Mouse (Mus musculus): Measurements from ENCODE around the gene Olfr322. TPM values are rescaled to one million over a fixed set of nuclear protein-coding genes. Genes with fewer than 3 reads are reported as not detected.

Olfr322 gene
- not detected in 2 replicates for polyA plus RNA-seq (2012; rRNA removed)

GRCm38 (mm10) chr11:58658596-58658995 is at the start of gene Olfr322:
Gene Olfr322 (plus strand): TSS chr11:58658782.

GRCm38 (mm10) chr11:58615975-58616374 is 42.6 kb upstream of the Olfr322 start, which contains the start of gene 2210407C18Rik:
Gene 2210407C18Rik (minus strand): TSS chr11:58616075.

GRCm38 (mm10) chr11:58630401-58630800 is 28.2 kb upstream of the Olfr322 start, which contains the start of gene Olfr323:
Gene Olfr323 (minus strand): TSS chr11:58630501.

GRCm38 (mm10) chr11:58640272-58640867 is 18.2 kb upstream of the Olfr322 start, which contains the start of gene Trim58:
Gene Trim58 (plus strand): TSS chr11:58640465.

GRCm38 (mm10) chr11:58680799-58681198 is 22.2 kb downstream of the Olfr322 start, which contains the start of gene Olfr320:
Gene Olfr320 (plus strand): TSS chr11:58681099.

GRCm38 (mm10) chr11:58698862-58699261 is 40.3 kb downstream of the Olfr322 start, which contains the start of gene Olfr319:
Gene Olfr319 (plus strand): TSS chr11:58699162.

Other genes starting within 250 kb of the Olfr322 start
- gene 1810065E05Rik, start 237.7 kb upstream of the Olfr322 start, polyA plus RNA-seq (2012; rRNA removed), result 0.42 and 1.6 TPM in 2 replicates
- gene Gm12253, start 226.2 kb upstream of the Olfr322 start, polyA plus RNA-seq (2012; rRNA removed), result not detected in 2 replicates
- gene Lypd9, start 205.9 kb upstream of the Olfr322 start, polyA plus RNA-seq (2012; rRNA removed), result not detected in 2 replicates
- gene Olfr30, start 196.5 kb upstream of the Olfr322 start, polyA plus RNA-seq (2012; rRNA removed), result not detected in 2 replicates
- not detected in 2 replicates for gene Olfr332, start 166.2 kb upstream of the Olfr322 start, polyA plus RNA-seq (2012; rRNA removed)
- 0.20 TPM in 1 of 2 replicates, not detected in the other for gene Olfr331, start 156.2 kb upstream of the Olfr322 start, polyA plus RNA-seq (2012; rRNA removed)
- 4.6 and 8.1 TPM in 2 replicates for gene Olfr330, start 123.9 kb upstream of the Olfr322 start, polyA plus RNA-seq (2012; rRNA removed)
- gene Olfr329-ps, start 112.4 kb upstream of the Olfr322 start, polyA plus RNA-seq (2012; rRNA removed), result 2.4 and 4.6 TPM in 2 replicates
- gene Olfr328, start 103.1 kb upstream of the Olfr322 start, polyA plus RNA-seq (2012; rRNA removed), result 0.24 and 0.40 TPM in 2 replicates
- 0.50 TPM in 1 of 2 replicates, not detected in the other for gene Olfr224, start 88.2 kb upstream of the Olfr322 start, polyA plus RNA-seq (2012; rRNA removed)
- gene Olfr325, start 81.1 kb upstream of the Olfr322 start, polyA plus RNA-seq (2012; rRNA removed), result not detected in 2 replicates
- gene Olfr324, start 63.7 kb upstream of the Olfr322 start, polyA plus RNA-seq (2012; rRNA removed), result not detected in 2 replicates
- 0.28 TPM in 1 of 2 replicates, not detected in the other for gene 2210407C18Rik, start 42.7 kb upstream of the Olfr322 start, polyA plus RNA-seq (2012; rRNA removed)
- not detected in 2 replicates for gene Olfr323, start 28.3 kb upstream of the Olfr322 start, polyA plus RNA-seq (2012; rRNA removed)
- 0.06 TPM in 1 of 2 replicates, not detected in the other for gene Trim58, start 18.3 kb upstream of the Olfr322 start, polyA plus RNA-seq (2012; rRNA removed)
- gene Olfr320, start 22.3 kb downstream of the Olfr322 start, polyA plus RNA-seq (2012; rRNA removed), result not detected in 2 replicates
- gene Olfr319, start 40.4 kb downstream of the Olfr322 start, polyA plus RNA-seq (2012; rRNA removed), result not detected in 2 replicates
- not detected in 2 replicates for gene Olfr318, start 65.2 kb downstream of the Olfr322 start, polyA plus RNA-seq (2012; rRNA removed)
- not detected in 2 replicates for gene Olfr317, start 80.4 kb downstream of the Olfr322 start, polyA plus RNA-seq (2012; rRNA removed)
- 0.09 and 0.32 TPM in 2 replicates for gene Olfr316, start 94.0 kb downstream of the Olfr322 start, polyA plus RNA-seq (2012; rRNA removed)
- gene Olfr315, start 114.4 kb downstream of the Olfr322 start, polyA plus RNA-seq (2012; rRNA removed), result 0.18 and 0.20 TPM in 2 replicates
- not detected in 2 replicates for gene Olfr314, start 124.2 kb downstream of the Olfr322 start, polyA plus RNA-seq (2012; rRNA removed)
- gene Fam183b, start 143.2 kb downstream of the Olfr322 start, polyA plus RNA-seq (2012; rRNA removed), result 11.9 and 17.3 TPM in 2 replicates
- gene Olfr313, start 156.2 kb downstream of the Olfr322 start, polyA plus RNA-seq (2012; rRNA removed), result not detected in 2 replicates
- not detected in 2 replicates for gene Olfr312, start 170.5 kb downstream of the Olfr322 start, polyA plus RNA-seq (2012; rRNA removed)
- gene Olfr311, start 180.5 kb downstream of the Olfr322 start, polyA plus RNA-seq (2012; rRNA removed), result not detected in 2 replicates
- 2.0 and 2.7 TPM in 2 replicates for gene Gm12258, start 188.4 kb downstream of the Olfr322 start, polyA plus RNA-seq (2012; rRNA removed)
- gene 2810021J22Rik, start 208.4 kb downstream of the Olfr322 start, polyA plus RNA-seq (2012; rRNA removed), result 4.1 and 4.3 TPM in 2 replicates
- 0.62 and 1.0 TPM in 2 replicates for gene Zfp39, start 245.4 kb downstream of the Olfr322 start, polyA plus RNA-seq (2012; rRNA removed)